Mouse (Mus musculus) CD4-positive, CD25-positive, alpha-beta regulatory T cell, adult 2 months (primary cell): ENCODE measurements around the gene Suv39h1.

Experiments
- DNase-seq: peaks from one replicate; pipeline ENCODE4 v3.0.0-alpha.2; 2012; ENCODE audit warnings: low read depth, low spot score

Gene Suv39h1

GRCm38 (mm10) chrX:8026811-8027210 is 47.7 kb downstream of the Suv39h1 start:
- DNase-seq: no peak

GRCm38 (mm10) chrX:8024795-8025194 is 49.8 kb downstream of the Suv39h1 start:
- DNase-seq: peak; percentile 36

GRCm38 (mm10) chrX:8020111-8020778 is 54.3 kb downstream of the Suv39h1 start:
- peak; percentile 41 for DNase-seq

GRCm38 (mm10) chrX:8018286-8018685 is 56.3 kb downstream of the Suv39h1 start, which contains the start of gene Glod5:
Gene Glod5, minus strand, starts transcription at chrX:8018492.
- DNase-seq: no peak

GRCm38 (mm10) chrX:8017142-8017541 is 57.4 kb downstream of the Suv39h1 start:
- DNase-seq: peak; percentile 82

GRCm38 (mm10) chrX:8015675-8016074 is 58.9 kb downstream of the Suv39h1 start:
- peak; percentile 3 for DNase-seq

GRCm38 (mm10) chrX:8013569-8014314 is 60.8 kb downstream of the Suv39h1 start:
- no peak for DNase-seq

- peak; percentile 32 for DNase-seq
These were observed 61.4 kb downstream of the Suv39h1 start for GRCm38 (mm10) chrX:8013157-8013556.
